Mouse (Mus musculus) megakaryocyte-erythroid progenitor cell, adult 5 weeks (primary cell): ENCODE data around the gene Slc23a2. TPM values are rescaled to one million over a fixed set of nuclear protein-coding genes. Genes with fewer than 3 reads are reported as not detected.

Source experiments
- polyA plus RNA-seq: library from polyadenylated mRNA; stranded (reverse); fragments of >175 nt; gene quantifications from 2 replicates; pipeline ENCODE4 v1.2.3, GENCODE M21; 2012

The Slc23a2 gene
- polyA plus RNA-seq = 2.5 and 4.8 TPM in 2 replicates

GRCm38 (mm10) chr2:132144971-132145691 lies at the start of gene Slc23a2:
TSS of gene Slc23a2 (minus strand) at chr2:132145108.

GRCm38 (mm10) chr2:132029646-132030417 lies 115.1 kb downstream of the Slc23a2 start, which contains the start of gene Rassf2:
TSS of gene Rassf2 (minus strand) at chr2:132030258.

Other genes starting within 250 kb of the Slc23a2 start
- gene Prnp, start 235.2 kb downstream of the Slc23a2 start, polyA plus RNA-seq = 2.9 and 3.4 TPM in 2 replicates
- gene Prn, start 235.2 kb downstream of the Slc23a2 start, polyA plus RNA-seq = not detected in 2 replicates
- 0.04 and 0.16 TPM in 2 replicates for gene Prnd, start 194.2 kb downstream of the Slc23a2 start, polyA plus RNA-seq
- 27.7 and 31.0 TPM in 2 replicates for gene Rassf2, start 114.8 kb downstream of the Slc23a2 start, polyA plus RNA-seq
- 19.2 and 29.8 TPM in 2 replicates for gene Tmem230, start 102.7 kb upstream of the Slc23a2 start, polyA plus RNA-seq
- gene Pcna, start 108.2 kb upstream of the Slc23a2 start, polyA plus RNA-seq = 50.7 and 50.9 TPM in 2 replicates
- gene Cds2, start 118.0 kb upstream of the Slc23a2 start, polyA plus RNA-seq = 5.0 and 10.4 TPM in 2 replicates
- 0.04 TPM in 1 of 2 replicates, not detected in the other for gene Prokr2, start 240.3 kb upstream of the Slc23a2 start, polyA plus RNA-seq